Mouse (Mus musculus): Measurements from ENCODE around the gene Shroom4.

DNA sequence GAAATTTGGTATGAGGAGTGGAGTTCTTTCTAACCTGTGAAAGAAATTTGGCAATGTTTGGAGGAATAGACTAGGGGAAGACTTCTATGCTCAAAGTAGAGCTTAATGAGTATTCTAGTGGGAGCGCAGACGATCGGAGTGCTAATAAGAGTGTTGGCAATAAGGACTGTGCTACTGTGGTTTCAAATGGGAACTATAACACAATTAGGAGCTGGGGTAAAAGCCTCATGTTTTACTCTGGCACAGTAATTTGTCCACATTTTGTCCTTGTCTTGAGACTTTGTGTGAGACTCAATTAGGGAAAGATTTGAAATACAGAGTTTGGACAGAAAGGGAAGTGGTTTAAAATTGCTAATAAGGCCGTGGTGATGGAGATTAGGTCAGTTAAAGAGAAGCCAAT lies 53.6 kb downstream of the Shroom4 start:
- no peak for TF ChIP-seq POLR2A (IDR thresholded peaks at IDR 0.05; ENCODE audit: extremely low read depth, insufficient read depth, low read length)
- no peak for TF ChIP-seq CTCF (IDR thresholded peaks at IDR 0.05; ENCODE audit: low read depth, low read length)
